Mouse (Mus musculus) erythroid progenitor cell, adult 5-6 weeks (primary cell): ENCODE results near the gene Ndel1. TPM values are rescaled to one million over a fixed set of nuclear protein-coding genes. Genes with fewer than 3 reads are reported as not detected.

Source experiments
- ATAC-seq: replicated peaks from 2 replicates; pipeline ENCODE4 v1.8.0; 2016; ENCODE audit warnings: moderate number of reproducible peaks, mild to moderate bottlenecking, moderate TSS enrichment, inconsistent platforms; ENCODE audit not compliant: poor library complexity, low FRiP score, severe bottlenecking
- total RNA-seq, 2 experiments: library from RNA; stranded (forward) in 1 of 2; stranded (reverse) in 1 of 2; fragments of 150-400 nt in 1 of 2; fragments of 186-747, 209-891 nt in 1 of 2; gene quantifications; 2 replicates each; pipeline versions ENCODE4 v1.2.3 to v1.2.4; 2015 to 2017; ENCODE audit warnings: low replicate concordance in 2 of 2

Ndel1 gene
- total RNA-seq, 2 experiments from 2014 or later, result 40.7 to 60.1 TPM

- ATAC-seq, result no peak
Observed at GRCm38 (mm10) chr11:68787222-68787621, 84.4 kb downstream of the Ndel1 start.

GRCm38 (mm10) chr11:68785813-68786212, 85.8 kb downstream of the Ndel1 start:
- ATAC-seq, result no peak

- no peak for ATAC-seq
Observed at GRCm38 (mm10) chr11:68782336-68782735, 89.3 kb downstream of the Ndel1 start.

GRCm38 (mm10) chr11:68780466-68781114, 91.1 kb downstream of the Ndel1 start:
- no peak for ATAC-seq

- no peak for ATAC-seq
Observed at GRCm38 (mm10) chr11:68779735-68780465, 91.8 kb downstream of the Ndel1 start.

GRCm38 (mm10) chr11:68778855-68779254, 92.8 kb downstream of the Ndel1 start:
- ATAC-seq, result no peak

- no peak for ATAC-seq
Observed at GRCm38 (mm10) chr11:68777933-68778332, 93.7 kb downstream of the Ndel1 start.

GRCm38 (mm10) chr11:68776147-68776655, 95.5 kb downstream of the Ndel1 start:
- no peak for ATAC-seq

Other genes starting within 250 kb of the Ndel1 start
- gene Myh10, start 180.3 kb downstream of the Ndel1 start, total RNA-seq (2015; ENCODE audit: low replicate concordance), result 89.7 and 97.3 TPM in 2 replicates
- 76.2 and 81.0 TPM in 2 replicates for gene Myh10, start 180.3 kb downstream of the Ndel1 start, total RNA-seq (2017; ENCODE audit: low replicate concordance)
- not detected in 2 replicates for gene Rnf222, start 16.7 kb upstream of the Ndel1 start, total RNA-seq (2015; ENCODE audit: low replicate concordance)
- not detected in 2 replicates for gene Rnf222, start 16.7 kb upstream of the Ndel1 start, total RNA-seq (2017; ENCODE audit: low replicate concordance)
- 896 and 989 TPM in 2 replicates for gene Rpl26, start 29.7 kb upstream of the Ndel1 start, total RNA-seq (2015; ENCODE audit: low replicate concordance)
- gene Rpl26, start 29.7 kb upstream of the Ndel1 start, total RNA-seq (2017; ENCODE audit: low replicate concordance), result 751 and 992 TPM in 2 replicates
- not detected in 2 replicates for gene Odf4, start 55.2 kb upstream of the Ndel1 start, total RNA-seq (2015; ENCODE audit: low replicate concordance)
- gene Odf4, start 55.2 kb upstream of the Ndel1 start, total RNA-seq (2017; ENCODE audit: low replicate concordance), result not detected in 2 replicates
- not detected in 2 replicates for gene Arhgef15, start 85.6 kb upstream of the Ndel1 start, total RNA-seq (2015; ENCODE audit: low replicate concordance)
- not detected in 2 replicates for gene Arhgef15, start 85.6 kb upstream of the Ndel1 start, total RNA-seq (2017; ENCODE audit: low replicate concordance)
- 3.8 TPM in 1 of 2 replicates, not detected in the other for gene Slc25a35, start 96.3 kb upstream of the Ndel1 start, total RNA-seq (2015; ENCODE audit: low replicate concordance)
- 0.26 TPM in 1 of 2 replicates, not detected in the other for gene Slc25a35, start 96.3 kb upstream of the Ndel1 start, total RNA-seq (2017; ENCODE audit: low replicate concordance)
- gene Rangrf, start 103.3 kb upstream of the Ndel1 start, total RNA-seq (2015; ENCODE audit: low replicate concordance), result 6.8 and 13.4 TPM in 2 replicates
- 2.7 TPM in 2 replicates for gene Rangrf, start 103.3 kb upstream of the Ndel1 start, total RNA-seq (2017; ENCODE audit: low replicate concordance)
- gene Pfas, start 136.6 kb upstream of the Ndel1 start, total RNA-seq (2015; ENCODE audit: low replicate concordance), result 11.7 and 15.1 TPM in 2 replicates
- gene Pfas, start 136.6 kb upstream of the Ndel1 start, total RNA-seq (2017; ENCODE audit: low replicate concordance), result 16.1 and 23.4 TPM in 2 replicates
- gene Ctc1, start 144.1 kb upstream of the Ndel1 start, total RNA-seq (2015; ENCODE audit: low replicate concordance), result 36.0 and 54.5 TPM in 2 replicates
- 16.7 and 27.1 TPM in 2 replicates for gene Ctc1, start 144.1 kb upstream of the Ndel1 start, total RNA-seq (2017; ENCODE audit: low replicate concordance)
- 328 and 403 TPM in 2 replicates for gene Aurkb, start 173.8 kb upstream of the Ndel1 start, total RNA-seq (2015; ENCODE audit: low replicate concordance)
- gene Aurkb, start 173.8 kb upstream of the Ndel1 start, total RNA-seq (2017; ENCODE audit: low replicate concordance), result 422 and 478 TPM in 2 replicates
- 2.9 and 4.7 TPM in 2 replicates for gene Borcs6, start 187.9 kb upstream of the Ndel1 start, total RNA-seq (2015; ENCODE audit: low replicate concordance)
- gene Borcs6, start 187.9 kb upstream of the Ndel1 start, total RNA-seq (2017; ENCODE audit: low replicate concordance), result 2.2 and 3.1 TPM in 2 replicates
- 21.6 and 27.7 TPM in 2 replicates for gene Tmem107, start 198.9 kb upstream of the Ndel1 start, total RNA-seq (2015; ENCODE audit: low replicate concordance)
- 12.5 and 12.6 TPM in 2 replicates for gene Tmem107, start 198.9 kb upstream of the Ndel1 start, total RNA-seq (2017; ENCODE audit: low replicate concordance)
- gene Vamp2, start 216.6 kb upstream of the Ndel1 start, total RNA-seq (2015; ENCODE audit: low replicate concordance), result 94.1 and 114 TPM in 2 replicates
- 18.2 and 31.1 TPM in 2 replicates for gene Vamp2, start 216.6 kb upstream of the Ndel1 start, total RNA-seq (2017; ENCODE audit: low replicate concordance)
- 3.4 and 3.6 TPM in 2 replicates for gene Per1, start 223.4 kb upstream of the Ndel1 start, total RNA-seq (2015; ENCODE audit: low replicate concordance)
- 3.3 and 7.6 TPM in 2 replicates for gene Per1, start 223.4 kb upstream of the Ndel1 start, total RNA-seq (2017; ENCODE audit: low replicate concordance)
- gene Hes7, start 248.5 kb upstream of the Ndel1 start, total RNA-seq (2015; ENCODE audit: low replicate concordance), result not detected in 2 replicates
- gene Hes7, start 248.5 kb upstream of the Ndel1 start, total RNA-seq (2017; ENCODE audit: low replicate concordance), result not detected in 2 replicates